Mouse (Mus musculus) CH12.LX (cell line): ENCODE results near the gene Akap2.

Source experiments
- CHD1 ChIP-seq: IDR thresholded peaks from 2 replicates; pipeline ENCODE4 v1.6.1; 2012; ENCODE audit warnings: low read depth, low read length, improper control_type of control experiment, inconsistent platforms
- CHD2 ChIP-seq: IDR thresholded peaks from 2 replicates; pipeline ENCODE4 v1.6.1; 2011; ENCODE audit warnings: low read length, improper control_type of control experiment
- EP300 ChIP-seq: IDR thresholded peaks from 2 replicates; pipeline ENCODE4 v1.6.1; 2011; ENCODE audit warnings: low read length, improper control_type of control experiment
- JUN ChIP-seq: IDR thresholded peaks from 2 replicates; pipeline ENCODE4 v1.6.1; 2011; ENCODE audit warnings: low read depth, mild to moderate bottlenecking, low read length, improper control_type of control experiment, moderate library complexity; ENCODE audit not compliant: insufficient read depth
- NELFE ChIP-seq: IDR thresholded peaks from 2 replicates; pipeline ENCODE4 v1.6.1; 2011; ENCODE audit warnings: low read depth, low read length, improper control_type of control experiment
- ZKSCAN1 ChIP-seq: IDR thresholded peaks from 2 replicates; pipeline ENCODE4 v1.6.1; 2012; ENCODE audit warnings: low read depth, inconsistent platforms, low read length, improper control_type of control experiment, borderline replicate concordance

DNA sequence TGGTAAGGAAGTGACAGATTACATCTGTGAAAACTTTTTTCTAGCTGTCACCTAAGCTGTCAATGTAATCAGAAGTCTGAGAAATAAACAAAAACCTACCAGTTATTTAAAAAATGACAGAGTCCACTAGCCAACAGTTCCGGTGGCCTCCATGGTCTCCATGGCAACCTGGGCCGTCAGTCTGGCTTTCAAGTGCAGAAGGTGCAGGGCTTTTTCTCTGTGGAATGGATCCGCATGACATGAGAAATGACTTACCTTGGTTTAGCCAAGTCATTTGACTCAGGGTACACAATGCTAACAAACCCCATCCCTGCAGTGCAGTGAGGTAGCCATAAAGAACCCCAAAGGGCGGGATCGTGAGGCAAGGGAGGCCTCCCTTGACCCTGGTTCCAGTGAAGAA, 204.7 kb downstream of the Akap2 start:
- TF ChIP-seq NELFE (no peak), CHD1 (no peak), CHD2 (no peak), ZKSCAN1 (no peak), JUN (no peak), EP300 (no peak)
